Mouse (Mus musculus) neural tube, embryonic 15.5 days (tissue): ENCODE measurements at regions not wholly inside any gene's neighbourhood (a gene's known extent, or its start where the extent isn't known, plus 50 kb on each side); places are given as distances from the start of the nearest gene placed in this dataset.

Experiments used
- ATAC-seq: fragments of 200-750 bp; cut with Nextera tagmentation; 2 replicates; pipeline ENCODE4 v1.8.0; 2017; ENCODE audit warnings: mild to moderate bottlenecking, moderate TSS enrichment, moderate library complexity; ENCODE audit not compliant: low FRiP score
- H3K27ac ChIP-seq: fragments of 300-500 bp; sonication (generic); replicated peaks from 2 replicates; pipeline ENCODE4 v1.5.1; 2015; ENCODE audit warnings: mild to moderate bottlenecking, inconsistent platforms
- H3K27me3 ChIP-seq: fragments of 300-500 bp; sonication (generic); replicated peaks from 2 replicates; pipeline ENCODE4 v1.6.1; 2015; ENCODE audit warnings: inconsistent platforms
- H3K36me3 ChIP-seq: fragments of 300-500 bp; sonication (generic); 2 replicates; pipeline ENCODE4 v1.6.1; 2015; ENCODE audit warnings: inconsistent platforms
- H3K4me1 ChIP-seq: fragments of 300-500 bp; sonication (generic); 2 replicates; pipeline ENCODE4 v1.6.1; 2015; ENCODE audit warnings: inconsistent platforms
- H3K4me2 ChIP-seq: fragments of 300-500 bp; sonication (generic); 2 replicates; pipeline ENCODE4 v1.6.1; 2015; ENCODE audit warnings: inconsistent platforms, mild to moderate bottlenecking, moderate library complexity
- H3K4me3 ChIP-seq: fragments of 300-500 bp; sonication (generic); replicated peaks from 2 replicates; pipeline ENCODE4 v1.5.1; 2015; ENCODE audit warnings: mild to moderate bottlenecking, inconsistent platforms
- H3K9ac ChIP-seq: fragments of 300-500 bp; sonication (generic); replicated peaks from 2 replicates; pipeline ENCODE4 v1.6.1; 2015; ENCODE audit warnings: mild to moderate bottlenecking, inconsistent platforms
- H3K9me3 ChIP-seq: fragments of 300-500 bp; sonication (generic); replicated peaks from 2 replicates; pipeline ENCODE4 v1.6.1; 2016; ENCODE audit warnings: inconsistent platforms
- WGBS: fragments of 180-500 bp; shearing (Covaris S2); methylation state at CpG from one replicate; pipeline ENCODE4 v1.1.7; 2015; ENCODE audit warnings: mixed read lengths; 5-methylcytosine and 5-hydroxymethylcytosine counted together

DNA sequence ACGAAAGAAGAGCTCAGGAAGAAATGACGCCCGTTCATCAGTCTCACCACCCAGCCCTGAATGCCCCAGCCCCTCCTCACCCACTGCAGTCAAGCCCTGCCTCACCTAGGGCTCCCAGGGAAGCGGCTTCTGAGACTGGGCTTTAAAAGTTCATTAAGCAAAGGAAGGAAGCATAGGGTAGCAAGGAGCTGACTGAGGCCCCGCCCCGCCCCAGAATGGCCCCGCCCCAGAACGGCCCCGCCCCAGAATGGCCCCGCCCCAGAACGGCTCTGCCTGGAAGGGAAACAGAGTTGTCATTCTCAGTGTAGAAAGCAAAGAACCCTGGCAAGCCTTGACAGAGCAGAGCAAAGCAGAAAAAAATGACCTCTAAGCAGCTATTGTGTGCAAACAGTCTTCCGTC, 440.9 kb downstream of the Zfp704 start:
- Histone ChIP-seq H3K4me2 (no peak overlapping the region), H3K9ac (no peak overlapping the region), H3K27ac (no peak overlapping the region), H3K9me3 (no peaks in the 10 kb centered on the region), H3K4me3 (no peak overlapping the region), H3K4me1 (peaks cover 6% of the 10 kb centered on the region), H3K36me3 (no peaks in the 10 kb centered on the region), H3K27me3 (peaks cover 15% of the 10 kb centered on the region; the same call in 1 of the 2 replicates)
- no peak for ATAC-seq
- WGBS: 71% methylated on average over 12 of the region's 12 CpGs

DNA sequence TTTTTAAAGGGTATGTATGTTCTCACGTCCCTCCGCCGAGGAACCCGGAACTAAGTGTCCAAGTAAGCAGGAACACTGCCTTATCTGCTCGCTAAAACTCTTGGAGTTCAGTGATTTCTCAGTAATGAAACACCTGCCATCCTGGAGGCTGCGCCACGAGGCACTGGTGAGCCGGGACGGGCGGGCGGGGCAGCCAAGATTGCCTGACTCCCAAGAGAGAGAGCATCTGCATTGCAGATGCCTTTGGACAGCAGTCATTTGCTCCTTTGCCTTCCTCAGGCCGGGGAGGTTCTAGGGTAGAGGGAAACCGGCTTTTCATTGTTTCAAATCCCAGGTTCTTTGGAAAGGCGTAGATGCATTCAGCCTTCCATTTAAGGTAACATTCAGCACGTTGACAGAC, 450.8 kb downstream of the Zfp704 start:
- no peak overlapping the region for H3K27ac ChIP-seq

DNA sequence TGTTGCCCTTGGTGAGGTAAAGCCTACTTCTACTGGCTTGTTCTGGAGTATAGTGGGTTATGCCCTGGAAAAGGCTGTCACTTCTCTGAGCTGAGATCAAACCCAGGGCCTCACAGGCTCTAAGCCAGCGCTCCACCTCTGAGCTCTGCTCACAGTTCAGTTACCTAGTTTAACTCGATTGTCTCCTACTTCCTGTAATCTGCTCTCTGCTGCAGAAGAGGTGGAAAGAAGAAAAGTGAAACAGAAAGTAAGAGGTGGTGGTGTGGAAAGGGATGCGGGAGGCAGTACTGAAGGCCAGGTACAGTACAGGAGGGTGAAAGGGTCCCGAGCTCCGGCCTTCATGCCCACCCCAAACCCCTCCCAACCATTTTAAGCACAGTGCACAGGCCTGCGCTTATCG, 455.7 kb downstream of the Zfp704 start:
- 89% methylated on average over 7 of the region's 7 CpGs for WGBS
- Histone ChIP-seq H3K36me3 (no peaks in the 10 kb centered on the region), H3K9me3 (no peaks in the 10 kb centered on the region), H3K4me3 (no peak overlapping the region), H3K9ac (no peak overlapping the region), H3K4me1 (no peaks in the 10 kb centered on the region), H3K27me3 (no peaks in the 10 kb centered on the region), H3K4me2 (no peak overlapping the region), H3K27ac (no peak overlapping the region)
- ATAC-seq: no peak

More for the DNA sequence above, 450.8 kb downstream of the Zfp704 start:
- 32% methylated on average over 15 of the region's 15 CpGs for WGBS
- Histone ChIP-seq H3K4me2 (no peak overlapping the region), H3K4me1 (no peaks in the 10 kb centered on the region), H3K4me3 (no peak overlapping the region), H3K27me3 (no peaks in the 10 kb centered on the region), H3K9ac (no peak overlapping the region), H3K9me3 (no peaks in the 10 kb centered on the region), H3K36me3 (no peaks in the 10 kb centered on the region)
- no peak for ATAC-seq

DNA sequence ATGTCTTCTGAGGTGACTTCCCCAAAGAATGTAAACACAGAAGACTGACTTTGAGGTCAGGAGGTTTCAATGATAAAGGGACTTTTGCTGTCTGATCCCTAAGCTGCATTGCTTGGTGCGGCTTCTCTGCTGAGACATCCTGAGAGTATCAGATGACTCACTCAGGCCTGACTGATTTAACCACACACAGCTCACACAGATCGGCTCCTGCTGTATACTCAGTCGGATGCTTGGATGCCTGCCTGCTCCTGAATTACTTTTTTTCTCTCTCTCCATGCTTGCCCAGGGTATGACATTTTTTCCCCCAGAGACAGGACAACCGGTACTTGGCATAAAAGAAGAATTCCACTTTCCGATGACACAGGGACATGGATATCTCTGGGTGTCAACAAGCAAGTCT, 456.2 kb downstream of the Zfp704 start:
- Histone ChIP-seq H3K4me1 (no peaks in the 10 kb centered on the region), H3K27me3 (no peaks in the 10 kb centered on the region), H3K27ac (no peak overlapping the region), H3K9me3 (no peaks in the 10 kb centered on the region), H3K9ac (no peak overlapping the region), H3K4me2 (no peak overlapping the region), H3K36me3 (no peaks in the 10 kb centered on the region), H3K4me3 (no peak overlapping the region)
- 64% methylated on average over 5 of the region's 5 CpGs for WGBS
- ATAC-seq: no peak

DNA sequence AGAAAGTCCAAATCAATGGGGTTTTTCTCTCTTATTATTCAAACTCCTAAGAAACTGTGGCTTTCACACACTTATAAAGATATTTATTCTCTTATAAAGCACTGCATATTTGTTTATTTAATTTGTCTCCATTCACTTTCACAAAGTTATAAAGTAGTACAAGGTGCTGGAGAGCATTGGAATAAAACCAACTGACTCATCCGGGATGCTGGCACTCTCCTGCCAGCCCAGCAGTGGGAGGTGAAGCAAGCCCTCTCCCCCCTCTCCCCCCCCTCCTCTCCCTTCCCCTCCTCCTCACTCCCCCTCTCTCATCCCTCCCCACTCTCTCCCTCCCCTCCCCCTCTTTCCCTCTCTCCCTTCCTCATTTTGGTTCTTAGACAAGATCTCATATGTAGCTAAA, 457.6 kb downstream of the Zfp704 start:
- ATAC-seq: no peak
- Histone ChIP-seq H3K27me3 (no peaks in the 10 kb centered on the region), H3K4me2 (no peak overlapping the region), H3K9ac (no peak overlapping the region), H3K4me1 (no peaks in the 10 kb centered on the region), H3K27ac (no peak overlapping the region), H3K36me3 (no peaks in the 10 kb centered on the region), H3K4me3 (no peak overlapping the region), H3K9me3 (no peaks in the 10 kb centered on the region)
- 41% methylated on average over 1 of the region's 1 CpGs for WGBS

DNA sequence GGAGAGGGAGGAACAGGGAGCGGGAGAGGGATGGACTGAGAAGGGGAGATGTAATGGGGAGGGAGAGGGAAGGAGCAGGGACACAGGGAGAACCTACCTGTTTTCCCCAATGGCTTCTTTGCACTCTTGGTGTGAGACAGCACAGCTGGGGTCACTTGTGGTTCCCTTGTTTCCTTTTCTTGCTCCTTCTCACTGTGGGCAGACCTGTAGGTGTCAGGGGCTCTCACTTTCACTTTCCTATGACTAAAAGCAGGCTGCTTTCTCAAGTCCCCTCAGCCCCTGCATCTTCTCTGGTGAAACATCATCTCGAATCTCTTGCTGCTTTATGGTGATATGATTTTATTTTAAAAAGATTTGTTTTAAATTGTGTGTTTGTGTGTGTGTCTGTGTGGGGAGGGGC, 458.3 kb downstream of the Zfp704 start:
- 54% methylated on average over 2 of the region's 2 CpGs for WGBS

DNA sequence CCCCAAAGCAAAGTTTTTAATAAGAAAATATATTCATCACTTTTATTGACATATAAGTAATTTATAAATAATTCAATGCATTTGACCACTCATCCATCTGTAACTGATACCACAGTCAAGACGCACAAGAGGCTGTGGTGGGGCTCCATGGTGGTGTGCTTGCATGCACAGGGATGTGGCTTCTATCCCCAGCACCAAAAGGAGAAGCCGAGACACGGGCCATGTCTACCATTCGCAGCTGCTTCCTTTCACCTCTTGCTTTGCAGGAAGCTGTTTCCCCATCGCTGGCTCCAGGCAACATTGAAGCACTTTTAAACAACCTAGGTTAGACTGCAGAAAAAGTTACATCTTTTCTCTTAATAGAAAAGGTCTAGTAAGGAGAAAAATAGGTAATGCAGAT, 461.3 kb downstream of the Zfp704 start:
- Histone ChIP-seq H3K4me3 (no peak overlapping the region), H3K4me2 (no peak overlapping the region), H3K9me3 (no peaks in the 10 kb centered on the region), H3K27ac (no peak overlapping the region), H3K36me3 (no peaks in the 10 kb centered on the region), H3K9ac (no peak overlapping the region), H3K4me1 (no peaks in the 10 kb centered on the region), H3K27me3 (no peaks in the 10 kb centered on the region)
- ATAC-seq: no peak
- 86% methylated on average over 5 of the region's 5 CpGs for WGBS

More for the DNA sequence above, 458.3 kb downstream of the Zfp704 start:
- no peaks in the 10 kb centered on the region for H3K27me3 ChIP-seq
- no peak overlapping the region for H3K27ac ChIP-seq
- ATAC-seq: no peak
- H3K36me3 ChIP-seq: no peaks in the 10 kb centered on the region
- no peak overlapping the region for H3K4me2 ChIP-seq
- H3K4me1 ChIP-seq: no peaks in the 10 kb centered on the region
- no peaks in the 10 kb centered on the region for H3K9me3 ChIP-seq
- no peak overlapping the region for H3K9ac ChIP-seq
- H3K4me3 ChIP-seq: no peak overlapping the region

DNA sequence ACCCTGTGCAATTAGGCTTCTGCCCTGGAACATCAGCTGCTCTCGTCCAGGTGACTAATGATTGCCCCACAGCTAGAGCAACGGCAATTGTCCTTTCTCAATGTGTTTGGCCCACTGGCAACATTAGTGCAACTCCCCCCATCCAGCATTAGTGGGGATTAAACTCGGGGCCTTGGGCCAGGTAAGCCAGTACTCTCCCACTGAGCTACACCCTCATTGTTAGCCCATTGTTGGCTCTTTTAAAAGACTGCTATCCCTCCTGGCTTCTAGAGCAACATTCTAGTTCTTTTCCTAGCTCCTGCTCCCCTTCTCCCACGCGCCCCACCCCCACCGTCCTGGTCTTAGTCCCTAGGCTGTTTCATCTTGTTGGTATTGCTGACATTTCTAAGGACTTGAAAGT, 463.4 kb downstream of the Zfp704 start:
- WGBS: 63% methylated on average over 6 of the region's 6 CpGs
- Histone ChIP-seq H3K4me1 (no peaks in the 10 kb centered on the region), H3K4me2 (no peak overlapping the region), H3K9ac (no peak overlapping the region), H3K4me3 (no peak overlapping the region), H3K9me3 (no peaks in the 10 kb centered on the region), H3K36me3 (no peaks in the 10 kb centered on the region), H3K27ac (no peak overlapping the region), H3K27me3 (no peaks in the 10 kb centered on the region)
- no peak for ATAC-seq

DNA sequence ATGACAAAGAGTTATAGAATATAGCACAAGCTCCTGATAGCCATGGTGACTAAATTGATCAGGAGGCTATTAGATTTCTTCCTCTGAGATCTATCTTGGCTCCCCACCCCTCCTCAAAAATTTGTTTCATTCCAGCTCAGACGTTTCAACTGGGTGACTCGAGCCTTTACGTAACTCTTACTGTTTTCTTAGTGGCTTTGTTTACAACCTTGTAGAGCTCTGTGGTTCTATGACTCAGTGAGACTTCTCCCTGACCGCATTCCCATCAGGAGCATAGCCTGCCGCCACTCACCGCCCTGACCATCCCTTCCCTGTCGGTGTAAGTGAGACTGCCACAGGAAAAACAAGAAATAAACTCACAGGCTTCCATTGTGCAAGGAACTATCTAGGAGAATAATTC, 464.3 kb downstream of the Zfp704 start:
- no peak for ATAC-seq

DNA sequence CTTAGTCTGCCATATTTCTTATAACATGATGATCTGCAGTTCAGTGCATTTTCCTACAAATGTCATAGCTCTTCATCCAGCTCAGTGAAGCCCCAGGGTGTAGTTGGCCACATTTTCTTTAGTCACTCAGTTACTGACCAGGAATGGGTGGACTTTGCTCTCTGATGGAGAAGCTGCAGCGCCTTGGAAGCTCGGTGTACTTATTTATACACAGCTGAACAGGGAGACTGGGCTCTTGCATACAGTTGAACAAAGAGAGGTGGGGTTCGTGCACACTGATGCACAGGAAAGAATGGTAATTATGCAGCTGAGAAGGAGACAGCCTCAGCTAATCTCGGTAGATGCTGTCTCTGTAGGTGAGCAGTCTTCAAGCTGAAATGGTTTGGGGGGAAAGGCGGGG, 468.0 kb downstream of the Zfp704 start:
- no peak for ATAC-seq
- Histone ChIP-seq H3K4me1 (peaks cover 6% of the 10 kb centered on the region; the same call in 1 of the 2 replicates), H3K27me3 (no peaks in the 10 kb centered on the region), H3K4me2 (no peak overlapping the region), H3K36me3 (no peaks in the 10 kb centered on the region), H3K9me3 (no peaks in the 10 kb centered on the region), H3K27ac (no peak overlapping the region), H3K9ac (no peak overlapping the region), H3K4me3 (no peak overlapping the region)
- 76% methylated on average over 5 of the region's 5 CpGs for WGBS

More for the DNA sequence above, 464.3 kb downstream of the Zfp704 start:
- H3K9ac ChIP-seq: no peak overlapping the region
- no peak overlapping the region for H3K4me2 ChIP-seq
- H3K36me3 ChIP-seq: no peaks in the 10 kb centered on the region
- H3K27ac ChIP-seq: no peak overlapping the region
- no peak overlapping the region for H3K4me3 ChIP-seq
- no peaks in the 10 kb centered on the region for H3K9me3 ChIP-seq
- 88% methylated on average over 7 of the region's 7 CpGs for WGBS
- H3K27me3 ChIP-seq: no peaks in the 10 kb centered on the region
- H3K4me1 ChIP-seq: no peaks in the 10 kb centered on the region

DNA sequence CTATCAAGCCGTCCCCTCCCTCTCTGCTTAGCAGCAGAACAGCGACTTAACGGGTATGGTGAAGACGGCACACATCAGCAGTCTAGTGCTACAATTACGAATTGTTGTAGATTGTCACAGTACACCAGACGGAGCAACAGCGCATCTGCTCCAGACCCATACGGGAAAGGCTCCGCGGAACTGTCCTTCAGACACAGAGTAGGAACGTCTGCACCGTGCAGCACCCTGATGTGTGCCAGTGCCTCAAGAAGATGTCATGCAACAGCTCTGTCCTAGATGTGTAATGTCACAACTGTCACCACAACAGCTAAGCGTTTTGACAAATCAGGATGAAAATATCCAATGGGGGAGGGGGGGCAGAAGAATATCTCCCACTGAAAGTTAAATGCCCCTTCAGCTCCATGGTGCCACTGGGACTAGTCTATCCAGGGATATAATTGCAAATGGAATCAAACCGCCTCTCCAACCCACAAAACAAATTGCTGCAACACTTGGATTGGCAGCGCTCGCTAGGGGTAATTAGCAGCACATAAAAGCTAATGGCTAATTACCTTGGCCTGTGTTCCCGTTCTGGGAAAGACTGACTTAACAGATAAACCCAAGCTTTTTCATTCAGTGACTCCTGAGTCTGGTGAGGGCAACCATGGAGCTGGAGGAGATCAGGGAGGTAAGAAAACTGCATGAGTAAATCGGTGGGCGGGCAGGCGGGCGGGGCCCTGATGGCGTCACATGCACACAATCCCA, 472.6 kb downstream of the Zfp704 start:
- Histone ChIP-seq H3K4me2 (peak overlapping the region; percentile 18), H3K4me3 (no peak overlapping the region), H3K27me3 (no peaks in the 10 kb centered on the region), H3K36me3 (no peaks in the 10 kb centered on the region), H3K27ac (no peak overlapping the region), H3K9ac (no peak overlapping the region), H3K9me3 (no peaks in the 10 kb centered on the region), H3K4me1 (peaks cover 6% of the 10 kb centered on the region; the same call in 1 of the 2 replicates)
- WGBS: 54% methylated on average over 22 of the region's 22 CpGs
- peak; percentile 82 for ATAC-seq

DNA sequence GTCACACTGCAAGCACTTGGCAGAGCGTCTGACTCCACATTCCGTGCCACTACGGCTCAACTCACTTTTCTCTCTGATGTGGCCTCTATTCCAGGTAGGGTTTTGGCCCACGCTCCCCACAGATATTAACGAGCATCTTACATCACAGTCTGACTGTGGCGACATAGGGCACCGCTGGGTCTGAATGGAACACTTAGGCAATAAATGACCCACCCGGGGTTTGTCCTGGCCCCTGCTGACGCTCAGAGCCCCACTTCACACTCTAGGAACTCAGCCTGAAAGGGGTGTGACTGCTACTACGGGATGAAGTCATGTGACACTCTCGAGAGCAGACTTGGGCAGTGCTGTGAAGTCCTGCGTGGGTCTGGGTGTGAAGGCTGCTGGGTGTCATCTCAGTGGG, 475.9 kb downstream of the Zfp704 start:
- Histone ChIP-seq H3K9me3 (no peaks in the 10 kb centered on the region), H3K36me3 (no peaks in the 10 kb centered on the region), H3K9ac (no peak overlapping the region), H3K4me3 (no peak overlapping the region), H3K27me3 (no peaks in the 10 kb centered on the region), H3K4me1 (peaks cover 6% of the 10 kb centered on the region; the same call in 1 of the 2 replicates), H3K4me2 (no peak overlapping the region), H3K27ac (no peak overlapping the region)
- WGBS: 55% methylated on average over 12 of the region's 12 CpGs
- no peak for ATAC-seq
